Mouse (Mus musculus) liver, embryonic 12.5 days (tissue): Measurements from ENCODE around the gene Grik4. TPM values are rescaled to one million over a fixed set of nuclear protein-coding genes. Genes with fewer than 3 reads are reported as not detected.
"Not testable (repeated sequence)": the region's sequence is repeated elsewhere in the genome, so short reads cannot be mapped to it uniquely, and the experiment has no call there.

Experiments
- ATAC-seq: fragments of 200-750 bp; cut with Nextera tagmentation; 2 replicates; pipeline ENCODE4 v1.8.0; 2017; ENCODE audit warnings: moderate number of reproducible peaks, mild to moderate bottlenecking, moderate library complexity
- H3K27ac ChIP-seq: fragments of 300-500 bp; sonication (generic); 2 replicates; pipeline ENCODE4 v1.5.1; 2016; ENCODE audit warnings: mild to moderate bottlenecking
- H3K27me3 ChIP-seq: fragments of 300-500 bp; sonication (generic); replicated peaks from 2 replicates; pipeline ENCODE4 v1.6.1; 2016; ENCODE audit warnings: mild to moderate bottlenecking, moderate library complexity
- H3K36me3 ChIP-seq: fragments of 300-500 bp; sonication (generic); 2 replicates; pipeline ENCODE4 v1.6.1; 2016; ENCODE audit warnings: mild to moderate bottlenecking, moderate library complexity
- H3K4me1 ChIP-seq: fragments of 300-500 bp; sonication (generic); 2 replicates; pipeline ENCODE4 v1.6.1; 2016
- H3K4me2 ChIP-seq: fragments of 300-500 bp; sonication (generic); 2 replicates; pipeline ENCODE4 v1.6.1; 2016; ENCODE audit warnings: mild to moderate bottlenecking, moderate library complexity
- H3K4me3 ChIP-seq: fragments of 300-500 bp; sonication (generic); 2 replicates; pipeline ENCODE4 v1.5.1; 2016; ENCODE audit warnings: mild to moderate bottlenecking, moderate library complexity
- H3K9ac ChIP-seq: fragments of 300-500 bp; sonication (generic); 2 replicates; pipeline ENCODE4 v1.6.1; 2016; ENCODE audit warnings: mild to moderate bottlenecking, moderate library complexity
- H3K9me3 ChIP-seq: fragments of 300-500 bp; sonication (generic); replicated peaks from 2 replicates; pipeline ENCODE4 v1.6.1; 2016; ENCODE audit warnings: mild to moderate bottlenecking, moderate library complexity
- WGBS: fragments of 180-500 bp; shearing (Covaris S2); methylation state at CpG from one replicate; pipeline ENCODE4 v1.1.7; 2016; ENCODE audit not compliant: insufficient replicate concordance; 5-methylcytosine and 5-hydroxymethylcytosine counted together
- polyA plus RNA-seq: library from polyadenylated mRNA; unstranded; fragments of >200 nt; fragmentation: Nextera tagmentation; extraction: Ambion mirVana; gene quantifications from 2 replicates; pipeline ENCODE4 v1.2.1, GENCODE M21; 2016

Gene Grik4
- polyA plus RNA-seq, 1 experiment from 2014 or later = 2.2 TPM

DNA sequence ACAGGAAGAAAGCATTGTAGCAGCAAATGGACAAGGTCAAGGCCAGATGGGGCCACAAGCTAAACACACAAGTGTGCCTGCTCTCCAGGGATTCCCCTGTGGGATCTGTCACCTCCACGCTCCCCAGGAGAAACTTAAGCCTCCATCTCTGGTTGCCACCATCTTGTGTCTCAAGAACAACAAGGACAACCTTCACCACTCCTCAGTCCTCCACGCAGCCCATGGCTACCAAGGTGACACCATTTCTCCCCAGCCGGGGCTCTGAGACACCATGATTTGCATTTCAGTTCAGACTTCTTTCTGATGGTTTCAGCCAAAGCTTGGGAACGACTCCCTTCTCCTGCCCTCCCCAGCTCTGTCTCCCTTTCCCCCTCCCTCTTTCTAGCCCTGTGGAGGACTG lies 152.9 kb downstream of the Grik4 start:
- Histone ChIP-seq H3K4me1 (no peaks in the 10 kb centered on the region), H3K27ac (no peak overlapping the region), H3K4me2 (no peak overlapping the region), H3K9me3 (no peaks in the 10 kb centered on the region), H3K36me3 (no peaks in the 10 kb centered on the region), H3K27me3 (peaks cover 12% of the 10 kb centered on the region; the same call in 1 of the 2 replicates), H3K9ac (no peak overlapping the region), H3K4me3 (no peak overlapping the region)
- no peak for ATAC-seq
- 56% methylated on average over 4 of the region's 4 CpGs for whole genome bisulfite sequencing

GRCm38 (mm10) chr9:42788471-42788870 lies 155.8 kb downstream of the Grik4 start:
- WGBS = 15% methylated on average over 8 of the region's 8 CpGs
- ATAC-seq = no peak
- Histone ChIP-seq H3K4me3 (no peak overlapping the region), H3K9me3 (no peaks in the 10 kb centered on the region), H3K9ac (no peak overlapping the region), H3K27me3 (peaks cover 10% of the 10 kb centered on the region; the same call in 1 of the 2 replicates), H3K4me1 (no peaks in the 10 kb centered on the region), H3K4me2 (no peak overlapping the region), H3K36me3 (no peaks in the 10 kb centered on the region), H3K27ac (no peak overlapping the region)

- ATAC-seq = no peak
- Histone ChIP-seq H3K4me2 (no peak overlapping the region), H3K27me3 (peaks cover 5% of the 10 kb centered on the region; the same call in 1 of the 2 replicates), H3K9me3 (no peaks in the 10 kb centered on the region), H3K4me3 (no peak overlapping the region), H3K36me3 (no peaks in the 10 kb centered on the region), H3K9ac (no peak overlapping the region), H3K4me1 (no peaks in the 10 kb centered on the region), H3K27ac (no peak overlapping the region)
- WGBS = 64% methylated on average over 5 of the region's 5 CpGs
These were observed 157.4 kb downstream of the Grik4 start for GRCm38 (mm10) chr9:42786882-42787281.

GRCm38 (mm10) chr9:42786286-42786685 lies 158.0 kb downstream of the Grik4 start:
- no peak for ATAC-seq
- 48% methylated on average over 2 of the region's 2 CpGs for WGBS
- no peak overlapping the region for H3K4me2 ChIP-seq
- H3K27me3 ChIP-seq = 0 out of 2 replicates have a peak, but pooled peaks cover 5% of the 10 kb centered on the region
- no peaks in the 10 kb centered on the region for H3K9me3 ChIP-seq
- no peaks in the 10 kb centered on the region for H3K4me1 ChIP-seq
- H3K27ac ChIP-seq = no peak overlapping the region
- H3K36me3 ChIP-seq = no peaks in the 10 kb centered on the region
- no peak overlapping the region for H3K4me3 ChIP-seq
- no peak overlapping the region for H3K9ac ChIP-seq

- Histone ChIP-seq H3K27me3 (0 out of 2 replicates have a peak, but pooled peaks cover 5% of the 10 kb centered on the region), H3K4me3 (no peak overlapping the region), H3K9me3 (no peaks in the 10 kb centered on the region), H3K36me3 (no peaks in the 10 kb centered on the region), H3K4me2 (no peak overlapping the region), H3K9ac (no peak overlapping the region), H3K27ac (no peak overlapping the region), H3K4me1 (no peaks in the 10 kb centered on the region)
- no peak for ATAC-seq
- 57% methylated on average over 10 of the region's 10 CpGs for WGBS
These were observed 159.0 kb downstream of the Grik4 start for GRCm38 (mm10) chr9:42785173-42785830.

DNA sequence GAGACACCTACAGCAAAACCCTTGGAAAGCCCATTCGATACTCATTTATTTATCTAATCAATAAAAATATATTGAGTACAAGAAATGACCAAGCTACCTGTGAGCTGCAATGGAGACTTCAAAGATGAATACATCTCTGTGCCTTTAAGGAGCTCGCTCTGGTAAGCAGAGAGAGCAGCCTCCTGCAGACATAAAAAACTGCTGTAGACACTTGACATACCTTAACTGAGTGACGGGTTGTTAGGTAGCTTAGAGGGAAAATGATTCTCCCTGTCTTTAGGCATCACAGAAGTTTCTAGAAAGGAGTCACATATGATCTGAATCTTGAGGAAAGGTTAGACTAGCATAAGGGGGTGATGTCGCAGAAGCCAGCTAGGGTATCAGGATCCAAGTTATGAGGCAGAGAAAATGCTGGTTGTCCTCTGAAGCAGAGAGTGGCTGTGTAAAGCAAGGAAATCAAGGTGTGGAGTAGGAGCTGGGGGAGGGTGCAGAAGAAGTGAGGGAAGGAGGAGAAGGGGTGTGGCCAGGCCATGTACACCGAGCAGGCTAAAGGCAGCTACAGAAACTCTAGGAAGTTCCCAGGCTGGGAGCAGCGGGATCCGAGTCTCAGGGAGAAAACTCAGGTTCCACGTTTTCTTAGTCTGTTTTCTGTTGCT lies 160.9 kb downstream of the Grik4 start:
- no peak for ATAC-seq
- H3K9ac ChIP-seq = no peak overlapping the region
- WGBS = 43% methylated on average over 8 of the region's 8 CpGs
- no peaks in the 10 kb centered on the region; the same call in 1 of the 2 replicates for H3K27me3 ChIP-seq
- no peaks in the 10 kb centered on the region for H3K36me3 ChIP-seq
- H3K4me3 ChIP-seq = no peak overlapping the region
- H3K4me2 ChIP-seq = no peak overlapping the region
- H3K9me3 ChIP-seq = no peaks in the 10 kb centered on the region
- no peak overlapping the region for H3K27ac ChIP-seq
- peaks cover 7% of the 10 kb centered on the region; the same call in 1 of the 2 replicates for H3K4me1 ChIP-seq

DNA sequence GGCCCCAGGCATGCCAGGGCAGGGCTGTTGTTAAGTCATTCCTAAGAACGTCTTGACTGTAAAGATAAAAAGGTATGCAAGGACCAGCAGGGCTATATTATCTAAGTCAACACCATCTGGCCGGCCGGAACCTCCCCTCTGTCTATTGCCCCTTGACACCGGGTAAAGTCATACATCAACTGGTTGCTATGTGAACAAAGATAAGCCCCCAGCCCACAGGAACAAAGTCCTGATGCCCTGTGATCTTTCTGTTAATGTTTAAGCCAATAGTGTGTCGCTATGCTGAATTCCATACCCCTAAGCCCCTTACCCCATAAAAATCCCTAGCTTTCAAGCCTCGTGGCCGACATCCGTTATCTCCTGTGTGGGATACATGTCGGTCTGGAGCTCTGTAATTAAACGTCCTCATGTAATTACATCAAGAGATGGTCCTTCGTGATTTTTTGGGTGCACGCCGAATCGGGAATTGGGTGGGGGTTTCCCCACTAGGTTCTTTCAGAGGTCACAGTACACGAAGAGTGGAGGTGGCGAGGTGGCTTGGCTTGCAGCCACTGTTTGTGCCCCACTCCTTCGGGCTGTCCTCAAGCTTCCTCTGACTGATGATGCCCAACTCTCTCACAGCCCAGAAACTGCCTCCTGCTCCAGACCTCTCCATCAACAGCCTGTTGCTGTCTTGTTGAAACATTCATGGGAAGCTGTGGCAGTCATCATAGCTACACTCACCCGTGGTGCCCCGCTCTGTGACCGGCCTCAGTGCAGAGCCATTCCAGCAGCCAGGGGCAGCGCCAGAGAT lies 165.6 kb downstream of the Grik4 start:
- Histone ChIP-seq H3K4me1 (peaks cover 20% of the 10 kb centered on the region; the same call in 1 of the 2 replicates), H3K27ac (peak overlapping the region; percentile 56; the same call in 1 of the 2 replicates)
- ATAC-seq, H3K9ac ChIP-seq, H3K9me3 ChIP-seq, H3K27me3 ChIP-seq, H3K36me3 ChIP-seq, H3K4me2 ChIP-seq, H3K4me3 ChIP-seq: not testable (repeated sequence)
- WGBS = 33% methylated on average over 21 of the region's 21 CpGs

DNA sequence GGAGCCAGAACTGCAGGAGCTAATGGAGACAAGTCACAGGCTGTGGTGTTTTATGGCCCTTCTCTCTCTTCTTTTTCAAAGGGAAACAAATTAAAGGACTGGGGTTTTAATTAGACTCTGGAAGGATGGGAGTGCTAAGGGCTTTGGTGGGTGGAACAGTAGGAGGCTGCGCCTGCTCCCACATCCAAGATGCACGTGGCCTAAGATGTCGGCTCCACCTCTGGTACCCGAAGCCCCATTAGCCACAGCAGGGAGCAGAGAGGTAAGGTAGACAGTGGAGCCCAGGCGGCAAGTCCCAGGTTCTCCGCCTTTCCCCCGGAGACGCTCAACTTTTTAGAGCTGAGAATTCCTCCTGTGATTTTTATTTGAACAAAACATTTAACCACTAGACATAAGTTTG lies 166.4 kb downstream of the Grik4 start:
- Histone ChIP-seq H3K36me3 (no peaks in the 10 kb centered on the region), H3K4me2 (no peak overlapping the region), H3K9me3 (no peaks in the 10 kb centered on the region), H3K4me1 (peaks cover 20% of the 10 kb centered on the region; the same call in 1 of the 2 replicates), H3K4me3 (no peak overlapping the region), H3K27me3 (no peaks in the 10 kb centered on the region; the same call in 1 of the 2 replicates), H3K27ac (peak overlapping the region; percentile 43; the same call in 1 of the 2 replicates), H3K9ac (no peak overlapping the region)
- ATAC-seq = no peak
- 47% methylated on average over 8 of the region's 8 CpGs for WGBS

DNA sequence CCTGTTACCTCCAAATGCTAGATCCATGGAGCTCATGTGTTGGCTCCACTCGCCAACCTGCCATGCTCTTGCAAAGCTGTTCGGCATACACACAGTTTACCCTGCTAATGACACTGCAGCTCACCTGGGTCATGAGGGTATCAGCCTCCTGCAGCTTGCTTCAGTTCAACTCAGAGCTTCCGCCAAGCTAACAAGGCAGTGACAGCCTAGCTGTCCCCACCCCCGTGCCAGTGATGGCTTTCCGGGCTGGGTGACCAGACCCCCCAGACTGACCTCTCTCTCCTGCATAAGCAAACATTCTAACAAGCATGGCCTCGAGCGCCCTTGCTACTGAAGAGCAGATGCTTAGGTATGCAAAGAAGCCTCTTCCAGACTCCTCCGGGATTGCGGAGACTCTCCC lies 167.5 kb downstream of the Grik4 start:
- no peaks in the 10 kb centered on the region; the same call in 1 of the 2 replicates for H3K27me3 ChIP-seq
- WGBS = 50% methylated on average over 9 of the region's 9 CpGs
- no peaks in the 10 kb centered on the region for H3K9me3 ChIP-seq
- peaks cover 20% of the 10 kb centered on the region; the same call in 1 of the 2 replicates for H3K4me1 ChIP-seq
- no peak overlapping the region for H3K4me3 ChIP-seq
- H3K9ac ChIP-seq = no peak overlapping the region
- ATAC-seq = peak; percentile 37; the same call in 1 of the 2 replicates
- peak overlapping the region; percentile 27 for H3K4me2 ChIP-seq
- H3K36me3 ChIP-seq = no peaks in the 10 kb centered on the region
- H3K27ac ChIP-seq = peak overlapping the region; percentile 43

DNA sequence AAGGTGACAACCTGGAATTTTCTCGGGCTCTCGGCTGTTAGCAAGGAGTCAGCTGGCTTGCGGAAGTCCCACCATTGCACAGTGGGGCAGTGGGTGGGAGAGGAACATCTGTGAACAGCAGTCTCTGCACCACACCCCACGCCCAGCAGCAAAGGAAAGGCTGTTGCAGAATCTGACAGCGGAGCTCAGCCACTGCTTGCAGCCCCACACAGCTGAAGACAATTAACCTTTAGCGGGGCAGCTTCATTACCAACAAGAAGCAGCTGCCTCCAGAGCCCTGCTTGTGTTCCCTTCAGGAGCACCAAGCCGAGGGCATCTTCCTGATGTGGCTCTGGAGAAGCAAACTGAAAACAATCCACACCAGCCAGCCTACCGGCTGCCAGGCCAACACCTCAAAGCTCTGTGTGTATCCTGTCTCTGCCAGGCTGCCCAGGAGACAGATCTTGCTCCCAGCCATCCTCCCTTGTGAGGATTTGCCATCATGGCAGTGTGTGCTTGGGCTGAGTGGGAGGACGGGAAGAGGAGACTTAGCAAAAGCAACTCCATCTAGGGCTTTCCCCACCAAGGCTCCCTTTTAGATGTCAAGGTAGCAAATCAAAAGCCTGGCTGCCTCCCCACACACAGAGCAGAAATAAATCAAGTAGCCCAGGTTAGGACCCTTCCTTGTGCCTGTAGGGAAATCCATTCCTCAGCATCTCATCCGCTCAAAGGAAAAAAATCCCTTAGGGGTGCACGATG lies 179.3 kb downstream of the Grik4 start:
- no peak for ATAC-seq
- Histone ChIP-seq H3K4me3 (no peak overlapping the region), H3K9me3 (no peaks in the 10 kb centered on the region), H3K27ac (no peak overlapping the region), H3K4me1 (no peaks in the 10 kb centered on the region), H3K36me3 (no peaks in the 10 kb centered on the region), H3K27me3 (0 out of 2 replicates have a peak, but pooled peaks cover 11% of the 10 kb centered on the region), H3K9ac (no peak overlapping the region), H3K4me2 (no peak overlapping the region)
- WGBS = 49% methylated on average over 11 of the region's 11 CpGs

GRCm38 (mm10) chr9:42758682-42759205 lies 185.5 kb downstream of the Grik4 start:
- no peak overlapping the region for H3K4me3 ChIP-seq
- 33% methylated on average over 5 of the region's 5 CpGs for WGBS
- H3K27ac ChIP-seq = no peak overlapping the region
- H3K9me3 ChIP-seq = no peaks in the 10 kb centered on the region
- no peak overlapping the region for H3K4me2 ChIP-seq
- no peaks in the 10 kb centered on the region for H3K4me1 ChIP-seq
- H3K27me3 ChIP-seq = 0 out of 2 replicates have a peak, but pooled peaks cover 3% of the 10 kb centered on the region
- H3K9ac ChIP-seq = no peak overlapping the region
- ATAC-seq = no peak
- H3K36me3 ChIP-seq = no peaks in the 10 kb centered on the region
